Mouse (Mus musculus): ENCODE results near the gene Mpg. TPM values are rescaled to one million over a fixed set of nuclear protein-coding genes. Genes with fewer than 3 reads are reported as not detected.
A peak's percentile ranks its signal among the peaks of the same experiment; 100 is the strongest.

Gene Mpg
- total RNA-seq, 2 experiments from 2014 or later: 17.5 to 19.1 TPM

- DNase-seq (ENCODE audit: extremely low spot score in 1 of 2, low spot score in 2 of 2): peak; percentile 88 to 92
- H3K27ac ChIP-seq: peak within 1 kb of the TSS; percentile 61
- peak within 1 kb of the TSS; percentile 87 for H3K4me3 ChIP-seq
- intact Hi-C loops (cut with DNase I): no loop called here
- peak; percentile 33 for TF ChIP-seq CTCF (IDR thresholded peaks at IDR 0.05)
These were observed 21.0 kb upstream of the Mpg start, which contains the start of gene Snrnp25 for GRCm38 (mm10) chr11:32205058-32205873. TSS of gene Snrnp25 (plus strand) at chr11:32205415.

DNA sequence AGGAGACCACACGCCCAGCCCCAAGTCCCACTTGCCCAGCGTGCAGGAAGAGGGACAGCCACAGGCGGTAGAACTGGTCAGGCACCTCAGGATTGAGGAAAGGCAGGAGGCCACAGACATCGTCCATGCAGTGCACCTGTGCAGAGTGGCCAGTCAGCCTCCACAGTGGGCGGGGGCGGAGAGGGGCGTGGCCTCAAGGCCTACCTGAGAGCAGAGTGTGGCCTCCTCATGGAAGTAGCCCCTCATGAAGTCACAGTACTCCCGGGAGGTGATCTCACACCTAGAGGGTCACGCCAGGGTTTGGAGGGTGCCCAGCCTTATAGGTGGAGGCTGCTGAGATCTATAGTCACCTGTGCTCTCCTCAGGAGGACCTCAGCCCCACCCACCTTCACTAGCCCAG, 15.7 kb upstream of the Mpg start:
- Histone ChIP-seq H3K4me3 (no peak overlapping the region), H3K27ac (no peak overlapping the region)
- intact Hi-C loops (cut with DNase I): no loop called here
- no peak for TF ChIP-seq CTCF (IDR thresholded peaks at IDR 0.05)
- DNase-seq (ENCODE audit: extremely low spot score in 1 of 2, low spot score in 2 of 2): no peak

GRCm38 (mm10) chr11:32215372-32216162, 10.7 kb upstream of the Mpg start:
- intact Hi-C loops (cut with DNase I): loop anchor here (2.0 kb wide), 1 partner anchor 105 kb away; no protein-coding TSS in a partner anchor
- no peak overlapping the region for H3K27ac ChIP-seq
- TF ChIP-seq CTCF (IDR thresholded peaks at IDR 0.05): no peak
- no peak overlapping the region for H3K4me3 ChIP-seq
- DNase-seq (ENCODE audit: extremely low spot score in 1 of 2, low spot score in 2 of 2): no peak

- H3K4me3 ChIP-seq: no peak overlapping the region
- TF ChIP-seq CTCF (IDR thresholded peaks at IDR 0.05): peak; percentile 75
- no peak overlapping the region for H3K27ac ChIP-seq
- intact Hi-C loops (cut with DNase I): loop anchor here (1.0 to 2.0 kb wide), 2 partner anchors 21 to 104 kb away; no protein-coding TSS in a partner anchor
- peak in 1 of 2 experiments; percentile 73 for DNase-seq (ENCODE audit: extremely low spot score in 1 of 2, low spot score in 2 of 2)
These were observed 9.5 kb upstream of the Mpg start for GRCm38 (mm10) chr11:32216851-32217250.

- intact Hi-C loops (cut with DNase I): no loop called here
- no peak overlapping the region for H3K4me3 ChIP-seq
- H3K27ac ChIP-seq: no peak overlapping the region
- no peak for TF ChIP-seq CTCF (IDR thresholded peaks at IDR 0.05)
- DNase-seq (ENCODE audit: extremely low spot score in 1 of 2, low spot score in 2 of 2): no peak
These were observed 7.7 kb upstream of the Mpg start for GRCm38 (mm10) chr11:32218501-32219050.

- DNase-seq (ENCODE audit: extremely low spot score in 1 of 2, low spot score in 2 of 2): no peak
- Histone ChIP-seq H3K4me3 (no peak overlapping the region), H3K27ac (no peak overlapping the region)
- TF ChIP-seq CTCF (IDR thresholded peaks at IDR 0.05): no peak
- intact Hi-C loops (cut with DNase I): no loop called here
These were observed 7.0 kb upstream of the Mpg start for GRCm38 (mm10) chr11:32219287-32219686.

GRCm38 (mm10) chr11:32220607-32221224, 5.6 kb upstream of the Mpg start:
- H3K27ac ChIP-seq: peak overlapping the region; percentile 66
- TF ChIP-seq CTCF (IDR thresholded peaks at IDR 0.05): no peak
- intact Hi-C loops (cut with DNase I): no loop called here

DNA sequence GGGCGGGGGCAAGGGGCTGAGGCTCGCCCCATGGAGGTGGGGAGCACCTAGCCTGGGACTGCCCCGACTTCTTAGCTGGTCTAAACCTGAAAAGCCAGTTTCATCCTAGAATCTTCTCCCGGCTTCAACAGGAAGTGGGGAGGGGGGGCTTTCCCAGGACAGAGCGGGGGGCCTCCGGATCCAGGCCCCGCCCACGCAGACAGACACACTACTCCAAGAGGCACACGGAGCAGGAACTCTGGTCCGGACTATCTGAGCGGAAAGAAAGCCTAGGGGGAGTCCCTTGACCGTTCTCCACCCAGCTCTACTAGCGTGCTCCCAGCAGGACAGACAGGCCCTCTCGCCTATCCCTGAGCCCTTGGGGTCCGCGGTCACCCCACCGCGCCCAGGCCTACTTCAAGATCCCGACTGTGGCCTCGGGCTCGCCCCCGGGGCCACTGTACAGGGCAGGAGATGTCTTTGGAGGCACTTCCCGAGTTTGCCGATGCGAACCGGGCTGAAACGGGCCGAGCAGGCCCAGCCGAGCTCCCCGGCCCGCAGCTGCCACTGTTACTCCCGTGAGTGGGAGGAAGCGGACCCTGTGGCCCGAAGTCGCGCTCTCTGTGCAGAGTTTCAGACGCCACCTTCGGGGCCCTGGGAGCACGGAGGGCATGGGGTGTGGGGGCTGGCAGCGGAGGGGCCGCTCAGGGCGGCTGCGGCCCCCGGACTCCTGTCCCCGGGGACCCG, 4.9 kb upstream of the Mpg start:
- peak overlapping the region; percentile 66 for H3K27ac ChIP-seq
- intact Hi-C loops (cut with DNase I): no loop called here
- no peak for TF ChIP-seq CTCF (IDR thresholded peaks at IDR 0.05)
- peak overlapping the region; percentile 69 for H3K4me3 ChIP-seq
- DNase-seq (ENCODE audit: extremely low spot score in 1 of 2, low spot score in 2 of 2): no peak

More at GRCm38 (mm10) chr11:32220607-32221224, 5.6 kb upstream of the Mpg start:
- H3K4me3 ChIP-seq: peak overlapping the region; percentile 69
- no peak for DNase-seq (ENCODE audit: extremely low spot score in 1 of 2, low spot score in 2 of 2)

DNA sequence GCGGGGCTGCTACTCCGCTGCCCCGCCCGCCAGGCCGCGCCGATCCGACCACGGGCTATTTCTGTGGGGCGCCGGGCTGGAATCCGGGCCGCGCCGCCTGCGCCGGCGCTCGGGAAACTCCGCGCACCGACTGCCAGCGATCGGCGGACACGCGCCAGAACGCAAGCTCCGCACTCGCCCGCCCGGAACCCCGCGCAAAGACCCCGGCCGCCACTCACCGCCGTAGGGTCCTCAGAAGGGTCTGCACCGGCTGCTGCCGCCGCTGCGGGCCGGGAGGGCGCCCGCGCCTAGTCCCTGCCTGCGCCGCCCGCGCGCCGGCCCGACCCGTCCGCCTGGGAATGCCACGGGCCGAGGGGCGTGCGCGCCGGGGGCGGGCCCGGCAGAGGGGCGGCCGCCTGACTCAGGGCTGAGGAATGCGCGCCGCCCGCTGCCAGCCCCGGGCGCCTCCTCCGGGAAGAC, 4.3 kb upstream of the Mpg start, which contains the start of gene Rhbdf1:
Gene Rhbdf1, minus strand, starts transcription at position 350 of the 459 bp plus-strand sequence.
- peak within 1 kb of the TSS; percentile 69 for H3K4me3 ChIP-seq
- TF ChIP-seq CTCF (IDR thresholded peaks at IDR 0.05): no peak
- no peak for DNase-seq (ENCODE audit: extremely low spot score in 1 of 2, low spot score in 2 of 2)
- peak within 1 kb of the TSS; percentile 66 for H3K27ac ChIP-seq
- intact Hi-C loops (cut with DNase I): no loop called here

DNA sequence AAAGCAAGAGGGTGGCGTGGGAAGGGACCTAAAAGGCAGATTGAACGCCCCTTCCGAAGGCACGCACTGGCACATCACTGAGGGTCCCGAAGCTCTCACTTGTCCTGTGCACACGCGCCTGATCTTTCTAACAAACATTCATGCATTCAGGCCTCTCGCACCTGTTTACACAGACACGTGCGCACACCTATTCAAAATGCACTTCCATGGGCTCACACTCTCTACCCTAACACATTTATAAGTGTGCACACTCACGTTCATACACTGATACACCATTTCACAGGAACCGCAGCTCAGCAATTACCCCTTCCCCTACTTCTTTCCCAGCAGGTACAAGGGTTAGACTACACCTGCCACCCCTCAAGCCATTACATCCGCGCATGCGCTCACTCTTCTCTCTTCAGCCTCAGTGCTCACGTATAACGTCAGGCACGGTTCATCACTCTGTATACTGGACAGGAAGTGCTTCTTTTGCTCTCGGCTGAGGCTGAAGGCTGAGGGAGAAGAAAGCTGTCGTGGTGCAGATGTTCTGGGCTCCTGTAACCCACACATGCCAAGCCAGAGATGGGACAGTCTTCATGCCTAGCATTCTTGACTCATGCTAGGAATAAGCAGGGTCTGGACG, 3.6 kb upstream of the Mpg start:
- H3K4me3 ChIP-seq: peak overlapping the region; percentile 69
- no peak for TF ChIP-seq CTCF (IDR thresholded peaks at IDR 0.05)
- intact Hi-C loops (cut with DNase I): no loop called here

More for the DNA sequence above, 3.6 kb upstream of the Mpg start:
- H3K27ac ChIP-seq: no peak overlapping the region
- DNase-seq (ENCODE audit: extremely low spot score in 1 of 2, low spot score in 2 of 2): no peak
